Mouse (Mus musculus) ES-Bruce4 (cell line): ENCODE measurements around the gene Ube2d3.

Experiments used
- CTCF ChIP-seq: IDR thresholded peaks from one replicate; pipeline ENCODE4 v1.8.1; 2011; ENCODE audit warnings: low read depth, low read length
- POLR2A ChIP-seq: IDR thresholded peaks from one replicate; pipeline ENCODE4 v1.8.1; 2011; ENCODE audit warnings: low read length; ENCODE audit not compliant: insufficient read depth

GRCm38 (mm10) chr3:135422232-135422855 is 15.6 kb upstream of the Ube2d3 start:
- no peak for TF ChIP-seq CTCF
- no peak for TF ChIP-seq POLR2A
